ENCODE assay signal across 9 mouse cellular contexts in genomic region chr7:112024446-112024730, GRCm38 (mm10). TPM values are rescaled to one million over a fixed set of nuclear protein-coding genes. Genes with fewer than 3 reads are reported as not detected.
DNase-seq lines count a peak whose midpoint lies in the region; ATAC-seq and TF ChIP-seq lines count a peak whose summit lies in the region.
"Had no signal": no experiment of that assay in that cellular context is flagged by ENCODE, and none has a peak within 500 bp of the region (broad histone marks: within the 10 kb centered on the region; RNA-seq: fewer than 3 reads in every experiment).

No protein-coding gene starts in this region.

- no peak for TF ChIP-seq CTCF in testis, adult 2 months (IDR thresholded peaks at IDR 0.05; ENCODE audit: control insufficient read depth, insufficient read depth, insufficient replicate concordance, low read depth, low read length)
- TF ChIP-seq CTCF in stomach, postnatal 0 days (IDR thresholded peaks at IDR 0.05; ENCODE audit: low read depth), result no peak

- TF ChIP-seq EP300 in stomach, postnatal 0 days (optimal IDR thresholded peaks at IDR 0.05), result no peak

- peak overlapping the region; percentile 94 for H3K4me2 ChIP-seq in liver, embryonic 12.5 days
- H3K4me2 ChIP-seq in stomach, postnatal 0 days (replicated peaks; ENCODE audit: low read depth), result peak overlapping the region; percentile 86

- H3K36me3 ChIP-seq in erythroblast, embryonic 14.5 days (ENCODE audit: control insufficient read depth), result peaks cover 9% of the 10 kb centered on the region
- peaks cover 2% of the 10 kb centered on the region for H3K36me3 ChIP-seq in testis, adult 2 months (ENCODE audit: control insufficient read depth, insufficient read depth, low read length)
- peaks cover 5% of the 10 kb centered on the region; the same call in 1 of the 2 replicates for H3K36me3 ChIP-seq in liver, embryonic 12.5 days
- H3K36me3 ChIP-seq in stomach, postnatal 0 days (ENCODE audit: control insufficient read depth, insufficient read depth, low read length), result no peaks in the 10 kb centered on the region

- WGBS in liver, embryonic 12.5 days (ENCODE audit: insufficient replicate concordance), result 18% methylated on average over 7 of the region's 7 CpGs
- 9% methylated on average over 7 of the region's 7 CpGs for WGBS in stomach, postnatal 0 days

- DNase-seq in testis, postnatal 14 days (ENCODE audit: low spot score), result no peak
- DNase-seq in stomach, postnatal 0 days (ENCODE audit: low spot score), result no peak
- no peak for DNase-seq in urinary bladder, postnatal 14 days (ENCODE audit: low spot score)
- no peak for DNase-seq in spleen, postnatal 4 days (ENCODE audit: low spot score in 2 of 2)
- DNase-seq: kidney, postnatal 4 days had no signal

- no peak for ATAC-seq in erythroblast, adult 5-6 weeks (replicated peaks; ENCODE audit: low FRiP score, poor library complexity, severe bottlenecking)
- ATAC-seq in liver, embryonic 12.5 days, result peak; percentile 10; the same call in 1 of the 2 replicates
- ATAC-seq in stomach, postnatal 0 days (ENCODE audit: low FRiP score, low TSS enrichment), result no peak

- no peaks in the 10 kb centered on the region for H3K9me3 ChIP-seq in erythroblast, embryonic 14.5 days (ENCODE audit: control insufficient read depth, low read length)
- H3K9me3 ChIP-seq in liver, embryonic 12.5 days (replicated peaks), result no peaks in the 10 kb centered on the region
- no peaks in the 10 kb centered on the region for H3K9me3 ChIP-seq in stomach, postnatal 0 days (ENCODE audit: control insufficient read depth, low read length)

- peaks cover 38% of the 10 kb centered on the region for H3K4me1 ChIP-seq in erythroblast, embryonic 14.5 days (ENCODE audit: control insufficient read depth)
- H3K4me1 ChIP-seq in testis, adult 2 months (ENCODE audit: control insufficient read depth, insufficient read depth, low read length), result peaks cover 9% of the 10 kb centered on the region
- H3K4me1 ChIP-seq in liver, embryonic 12.5 days, result peaks cover 43% of the 10 kb centered on the region
- H3K4me1 ChIP-seq in stomach, postnatal 0 days (replicated peaks; ENCODE audit: control insufficient read depth, insufficient read depth), result peaks cover 4% of the 10 kb centered on the region; the same call in 1 of the 2 replicates

- H3K9ac ChIP-seq in liver, embryonic 12.5 days, result peak overlapping the region; percentile 99
- H3K9ac ChIP-seq in stomach, postnatal 0 days (ENCODE audit: low read length), result peak overlapping the region; percentile 99

- peak overlapping the region; percentile 99 for H3K4me3 ChIP-seq in erythroblast, embryonic 14.5 days (replicated peaks)
- H3K4me3 ChIP-seq in testis, adult 2 months (ENCODE audit: control insufficient read depth, low read depth, low read length), result peak overlapping the region; percentile 97; the same call in 1 of the 2 replicates
- peak overlapping the region; percentile 95 for H3K4me3 ChIP-seq in liver, embryonic 12.5 days
- H3K4me3 ChIP-seq in stomach, postnatal 0 days (ENCODE audit: low read depth, low read length), result peak overlapping the region; percentile 98

- H3K27me3 ChIP-seq in erythroblast, embryonic 14.5 days (ENCODE audit: control insufficient read depth), result no peaks in the 10 kb centered on the region
- H3K27me3 ChIP-seq in testis, adult 2 months (ENCODE audit: control insufficient read depth, insufficient read depth, low read length), result no peaks in the 10 kb centered on the region
- H3K27me3 ChIP-seq in liver, embryonic 12.5 days (replicated peaks), result no peaks in the 10 kb centered on the region
- H3K27me3 ChIP-seq in stomach, postnatal 0 days (ENCODE audit: control insufficient read depth, insufficient read depth, low read length), result no peaks in the 10 kb centered on the region

- TF ChIP-seq POLR2A in testis, adult 2 months (IDR thresholded peaks at IDR 0.05; ENCODE audit: control insufficient read depth, low read depth, low read length), result no peak

- H3K27ac ChIP-seq in testis, adult 2 months (ENCODE audit: control insufficient read depth, insufficient read depth, low read depth, low read length), result peak overlapping the region; percentile 74
- H3K27ac ChIP-seq in liver, embryonic 12.5 days, result peak overlapping the region; percentile 95
- peak overlapping the region; percentile 99 for H3K27ac ChIP-seq in stomach, postnatal 0 days (replicated peaks)

RNA-seq across cellular contexts. Expression of gene Usp47, which starts 1.1 kb away (rescaled TPM):
- polyA plus RNA-seq in erythroblast, embryonic 14.5 days (2012), result 0.14 and 0.23 TPM in 2 replicates
- 15.3 and 19.4 TPM in 2 replicates for total RNA-seq in erythroblast, adult 5-6 weeks (2015; ENCODE audit: low replicate concordance)
- total RNA-seq in erythroblast, adult 5-6 weeks (2017; ENCODE audit: low replicate concordance), result 35.2 and 42.5 TPM in 2 replicates
- polyA plus RNA-seq in testis, adult 2 months (2012; rRNA removed), result 57.8 and 68.3 TPM in 2 replicates
- polyA plus RNA-seq in liver, embryonic 12.5 days (2016; fragmentation: Nextera tagmentation; extraction: Ambion mirVana), result 36.9 and 37.2 TPM in 2 replicates
- 23.7 and 24.5 TPM in 2 replicates for polyA plus RNA-seq in stomach, postnatal 0 days (2015; fragmentation: Nextera tagmentation; extraction: Ambion mirVana)

Comparison
In these comparisons a context has a peak if more than half of its experiments do, and no peak if none do; other contexts are left out.
1. RNA of gene Usp47, which starts 1.1 kb away (polyA plus RNA-seq): 57.8 to 68.3 TPM in testis, adult 2 months, 36.9 to 37.2 TPM in liver, embryonic 12.5 days and 23.7 to 24.5 TPM in stomach, postnatal 0 days; 0.14 to 0.23 TPM in erythroblast, embryonic 14.5 days; every median in the first group is over 10 times any median in the second.
2. Peak in every context shown above with its lines, with median percentiles within 50 percentile points of each other: H3K4me3 ChIP-seq and H3K27ac ChIP-seq.